In the genomic region with DNA sequence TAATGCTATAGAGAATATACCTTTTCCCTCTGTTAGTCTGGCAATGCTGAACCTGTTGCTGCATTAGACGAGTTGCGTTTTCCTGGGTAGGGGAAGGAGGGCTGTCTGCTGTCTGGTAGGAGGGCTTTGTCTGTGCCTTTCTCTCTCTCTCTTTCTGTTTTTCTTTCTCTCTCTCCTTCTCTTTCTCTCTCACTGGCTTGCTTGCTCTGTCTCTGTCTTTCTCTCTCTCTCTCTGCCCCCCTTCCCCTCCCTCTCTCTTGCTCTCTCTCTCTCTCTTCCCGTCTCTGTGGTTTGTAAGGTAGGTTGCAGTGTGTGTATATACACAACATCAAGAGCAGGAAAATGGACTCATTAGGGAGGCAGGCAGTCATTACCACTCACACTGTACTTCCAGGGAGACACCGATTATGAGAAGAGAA, we compare ENCODE assay signal across 8 mouse cellular contexts. TPM values are rescaled to one million over a fixed set of nuclear protein-coding genes. Genes with fewer than 3 reads are reported as not detected.
A peak's percentile ranks its signal among the peaks of the same experiment; 100 is the strongest.
DNase-seq lines count a peak whose midpoint lies in the region.

No protein-coding gene starts in this region.

- intact Hi-C loops in heart, postnatal 25 days (cut with DNase I): loop anchor here (1.0 kb wide), 1 partner anchor 31 kb away; no protein-coding TSS in a partner anchor

- DNase-seq in heart, adult 11 months: peak; percentile 97
- no peak for DNase-seq in heart, postnatal 25 days (ENCODE audit: low spot score)
- peak; percentile 44 for DNase-seq in cerebellum, adult 11-12 months
- peak; percentile 69 to 74 for DNase-seq in heart, adult 9 months (ENCODE audit: low spot score in 2 of 2)
- peak; percentile 82 for DNase-seq in kidney, adult 9 months
- DNase-seq in lung, postnatal 10 days: peak; percentile 77
- DNase-seq in retina, postnatal 7 days (ENCODE audit: low read depth, low spot score): peak; percentile 8
- DNase-seq in left cerebral cortex, adult 18-20 months (ENCODE audit: low spot score in 2 of 2): no peak

RNA-seq across cellular contexts. Expression of gene Zbtb20, which starts 31.6 kb away (rescaled TPM):
- 100 to 1,000 TPM; 167 to 189 TPM for total RNA-seq in heart, postnatal 25 days (2021)
- total RNA-seq in left cerebral cortex, adult 18-20 months (2021): 10 to 100 TPM; 44.7 to 44.8 TPM

Comparison
In these comparisons a context has a peak if more than half of its experiments do, and no peak if none do; other contexts are left out.
1. DNase-seq: peak in heart, adult 11 months (single experiment), cerebellum, adult 11-12 months (single experiment), heart, adult 9 months (2 of 2), kidney, adult 9 months (single experiment), lung, postnatal 10 days (single experiment) and retina, postnatal 7 days (single experiment); none in heart, postnatal 25 days (single experiment) and left cerebral cortex, adult 18-20 months (0 of 2).